Mouse (Mus musculus) frontal cortex, adult (tissue): ENCODE results near the gene Nubp1.

ENCODE experiments used
- ATAC-seq: cut with Nextera tagmentation; 2 replicates; pipeline ENCODE4 v1.9.2; 2017; ENCODE audit warnings: mild to moderate bottlenecking, moderate library complexity, mixed read lengths; ENCODE audit not compliant: low TSS enrichment

Gene Nubp1

DNA sequence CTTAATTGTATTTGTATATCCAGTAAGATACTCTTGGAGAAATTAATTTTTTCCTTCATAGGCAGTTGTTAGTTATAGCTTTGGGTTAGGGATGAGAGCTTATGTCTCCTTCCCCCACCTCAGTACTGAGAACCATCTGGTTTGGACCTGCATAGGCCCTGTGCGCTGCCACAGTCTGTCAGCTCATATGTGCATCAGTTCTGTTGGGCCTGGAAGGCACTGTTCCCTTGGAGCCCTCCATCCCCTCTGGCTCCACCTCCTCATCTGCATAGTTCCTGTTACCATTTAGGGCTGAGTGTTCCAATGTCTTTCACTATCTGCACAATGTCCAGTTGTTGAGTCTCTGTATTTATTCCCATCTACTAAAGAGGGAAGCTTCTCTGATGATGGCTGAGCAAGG, 56.5 kb downstream of the Nubp1 start:
- no peak for ATAC-seq

- ATAC-seq: no peak
Observed at GRCm38 (mm10) chr16:10471950-10472349, 60.2 kb downstream of the Nubp1 start.
